Mouse (Mus musculus): ENCODE measurements around the gene Tfdp2. TPM values are rescaled to one million over a fixed set of nuclear protein-coding genes. Genes with fewer than 3 reads are reported as not detected.
"Not testable (repeated sequence)": the region's sequence is repeated elsewhere in the genome, so short reads cannot be mapped to it uniquely, and the experiment has no call there.

Gene Tfdp2
- polyA plus RNA-seq, 1 experiment = 59.5 TPM

GRCm38 (mm10) chr9:96163443-96163842, 32.6 kb upstream of the Tfdp2 start:
- no peaks in the 10 kb centered on the region for H3K9me3 ChIP-seq (replicated peaks; ENCODE audit: control insufficient read depth, insufficient read depth, low read length, poor library complexity, severe bottlenecking)
- H3K36me3 ChIP-seq (ENCODE audit: control insufficient read depth, insufficient read depth, low read length, poor library complexity, severe bottlenecking) = no peaks in the 10 kb centered on the region
- H3K4me3 ChIP-seq (ENCODE audit: low read depth, low read length) = no peak overlapping the region
- H3K9ac ChIP-seq (ENCODE audit: low read depth, poor library complexity, severe bottlenecking) = no peak overlapping the region
- H3K27me3 ChIP-seq (ENCODE audit: control insufficient read depth, insufficient read depth, low read length, poor library complexity, severe bottlenecking) = no peaks in the 10 kb centered on the region
- H3K4me1 ChIP-seq (ENCODE audit: control insufficient read depth, insufficient read depth, low read length) = peaks cover 7% of the 10 kb centered on the region
- TF ChIP-seq CTCF (IDR thresholded peaks at IDR 0.05; ENCODE audit: low read depth, low read length) = no peak
- no peak for TF ChIP-seq POLR2A (IDR thresholded peaks at IDR 0.05; ENCODE audit: insufficient read depth, low read length)
- no peak for TF ChIP-seq EP300 (IDR thresholded peaks at IDR 0.05; ENCODE audit: insufficient read depth, low read depth, low read length)
- no peak overlapping the region for H3K27ac ChIP-seq (ENCODE audit: insufficient read depth, low read length)

GRCm38 (mm10) chr9:96163983-96164382, 32.1 kb upstream of the Tfdp2 start:
- not testable (repeated sequence) for H3K27me3 ChIP-seq (ENCODE audit: control insufficient read depth, insufficient read depth, low read length, poor library complexity, severe bottlenecking); H3K36me3 ChIP-seq (ENCODE audit: control insufficient read depth, insufficient read depth, low read length, poor library complexity, severe bottlenecking); H3K9me3 ChIP-seq (replicated peaks; ENCODE audit: control insufficient read depth, insufficient read depth, low read length, poor library complexity, severe bottlenecking); H3K9ac ChIP-seq (ENCODE audit: low read depth, poor library complexity, severe bottlenecking); H3K4me1 ChIP-seq (ENCODE audit: control insufficient read depth, insufficient read depth, low read length); H3K27ac ChIP-seq (ENCODE audit: insufficient read depth, low read length)
- H3K4me3 ChIP-seq (ENCODE audit: low read depth, low read length) = peak overlapping the region; percentile 13; the same call in 1 of the 2 replicates

DNA sequence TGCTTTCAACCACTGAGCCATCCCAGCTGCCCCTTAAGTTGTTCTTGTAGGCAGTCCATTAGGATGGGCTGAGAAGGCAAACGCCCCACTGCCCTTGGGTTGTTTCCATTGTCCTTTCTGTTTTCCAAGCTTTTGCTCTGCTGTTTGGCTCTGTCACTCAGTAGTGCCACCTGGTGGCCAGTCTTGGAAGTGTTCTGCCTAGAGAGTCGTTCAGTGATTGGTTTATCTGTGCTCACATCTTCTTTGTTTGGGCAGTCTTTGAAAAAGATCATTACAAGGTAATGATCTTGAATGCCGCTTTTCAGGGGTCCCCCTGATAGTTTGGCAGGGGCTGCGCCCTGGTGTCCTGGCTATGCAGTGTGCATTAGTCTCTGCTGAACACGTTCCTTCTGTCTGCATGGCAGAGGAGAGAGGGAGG, 28.9 kb upstream of the Tfdp2 start:
- Histone ChIP-seq H3K9me3 (replicated peaks; ENCODE audit: control insufficient read depth, insufficient read depth, low read length, poor library complexity, severe bottlenecking) (no peaks in the 10 kb centered on the region), H3K27me3 (ENCODE audit: control insufficient read depth, insufficient read depth, low read length, poor library complexity, severe bottlenecking) (no peaks in the 10 kb centered on the region), H3K36me3 (ENCODE audit: control insufficient read depth, insufficient read depth, low read length, poor library complexity, severe bottlenecking) (peaks cover under 1% of the 10 kb centered on the region), H3K27ac (ENCODE audit: insufficient read depth, low read length) (peak overlapping the region; percentile 54; the same call in 1 of the 2 replicates), H3K4me3 (ENCODE audit: low read depth, low read length) (no peak overlapping the region), H3K9ac (ENCODE audit: low read depth, poor library complexity, severe bottlenecking) (no peak overlapping the region), H3K4me1 (ENCODE audit: control insufficient read depth, insufficient read depth, low read length) (peaks cover 3% of the 10 kb centered on the region)
- TF ChIP-seq POLR2A (IDR thresholded peaks at IDR 0.05; ENCODE audit: insufficient read depth, low read length) (no peak), CTCF (IDR thresholded peaks at IDR 0.05; ENCODE audit: low read depth, low read length) (peak; percentile 71)

DNA sequence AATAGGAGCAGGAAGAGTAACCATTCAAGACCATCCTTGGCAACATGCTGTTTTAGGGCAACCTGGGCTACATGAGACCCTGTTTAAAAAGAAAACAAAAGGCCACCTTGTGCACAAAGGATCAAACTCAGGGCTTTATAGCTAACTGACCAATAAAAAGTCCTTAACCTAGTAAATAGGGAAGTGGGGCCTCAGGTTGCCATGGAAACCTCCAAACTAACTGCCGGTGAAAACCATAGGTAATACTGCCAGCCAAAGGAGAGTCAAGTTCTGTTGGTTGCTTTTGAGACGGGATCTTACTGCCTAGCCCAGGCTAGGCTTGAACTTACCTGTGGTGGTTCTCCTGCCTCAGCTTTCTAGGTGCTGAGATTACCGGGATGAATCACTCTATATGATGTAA, 25.5 kb upstream of the Tfdp2 start:
- TF ChIP-seq POLR2A (IDR thresholded peaks at IDR 0.05; ENCODE audit: insufficient read depth, low read length) = no peak
- TF ChIP-seq EP300 (IDR thresholded peaks at IDR 0.05; ENCODE audit: insufficient read depth, low read depth, low read length) = no peak
- TF ChIP-seq CTCF (IDR thresholded peaks at IDR 0.05; ENCODE audit: low read depth, low read length) = no peak
- peaks cover 2% of the 10 kb centered on the region for H3K4me1 ChIP-seq (ENCODE audit: control insufficient read depth, insufficient read depth, low read length)
- no peak overlapping the region for H3K27ac ChIP-seq (ENCODE audit: insufficient read depth, low read length)
- H3K4me3 ChIP-seq (ENCODE audit: low read depth, low read length) = no peak overlapping the region
- no peaks in the 10 kb centered on the region for H3K9me3 ChIP-seq (replicated peaks; ENCODE audit: control insufficient read depth, insufficient read depth, low read length, poor library complexity, severe bottlenecking)
- H3K27me3 ChIP-seq (ENCODE audit: control insufficient read depth, insufficient read depth, low read length, poor library complexity, severe bottlenecking) = no peaks in the 10 kb centered on the region
- H3K36me3 ChIP-seq (ENCODE audit: control insufficient read depth, insufficient read depth, low read length, poor library complexity, severe bottlenecking) = peaks cover 7% of the 10 kb centered on the region
- H3K9ac ChIP-seq (ENCODE audit: low read depth, poor library complexity, severe bottlenecking) = no peak overlapping the region

GRCm38 (mm10) chr9:96184909-96185308, 11.2 kb upstream of the Tfdp2 start:
- H3K27me3 ChIP-seq (ENCODE audit: control insufficient read depth, insufficient read depth, low read length, poor library complexity, severe bottlenecking) = no peaks in the 10 kb centered on the region
- no peak overlapping the region for H3K9ac ChIP-seq (ENCODE audit: low read depth, poor library complexity, severe bottlenecking)
- no peaks in the 10 kb centered on the region for H3K9me3 ChIP-seq (replicated peaks; ENCODE audit: control insufficient read depth, insufficient read depth, low read length, poor library complexity, severe bottlenecking)
- no peak overlapping the region for H3K27ac ChIP-seq (ENCODE audit: insufficient read depth, low read length)
- no peaks in the 10 kb centered on the region for H3K4me1 ChIP-seq (ENCODE audit: control insufficient read depth, insufficient read depth, low read length)
- TF ChIP-seq POLR2A (IDR thresholded peaks at IDR 0.05; ENCODE audit: insufficient read depth, low read length) = no peak
- TF ChIP-seq EP300 (IDR thresholded peaks at IDR 0.05; ENCODE audit: insufficient read depth, low read depth, low read length) = no peak
- no peak for TF ChIP-seq CTCF (IDR thresholded peaks at IDR 0.05; ENCODE audit: low read depth, low read length)
- no peak overlapping the region for H3K4me3 ChIP-seq (ENCODE audit: low read depth, low read length)
- no peaks in the 10 kb centered on the region for H3K36me3 ChIP-seq (ENCODE audit: control insufficient read depth, insufficient read depth, low read length, poor library complexity, severe bottlenecking)

DNA sequence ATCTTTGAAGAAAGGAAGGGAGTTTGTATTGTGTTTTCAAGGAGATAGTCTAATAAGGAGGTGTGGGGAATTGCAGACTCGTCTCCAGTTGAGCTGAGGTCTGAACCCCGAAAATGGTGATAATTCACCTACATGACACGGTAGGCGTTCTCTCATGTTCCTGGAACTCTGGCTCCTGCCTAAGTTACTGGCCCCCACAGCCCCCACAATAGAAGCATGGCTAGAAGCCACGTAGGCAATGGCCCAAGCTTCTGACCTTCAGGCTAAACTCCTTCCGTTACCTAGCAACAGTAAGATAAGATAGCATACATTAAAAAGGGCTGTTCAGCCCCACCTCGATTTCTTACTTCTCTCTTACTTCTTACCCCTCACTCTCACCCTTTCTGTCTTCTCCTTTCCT, 9.4 kb upstream of the Tfdp2 start:
- no peak overlapping the region for H3K27ac ChIP-seq (ENCODE audit: insufficient read depth, low read length)
- no peaks in the 10 kb centered on the region for H3K27me3 ChIP-seq (ENCODE audit: control insufficient read depth, insufficient read depth, low read length, poor library complexity, severe bottlenecking)
- no peak overlapping the region for H3K4me3 ChIP-seq (ENCODE audit: low read depth, low read length)
- no peak overlapping the region for H3K9ac ChIP-seq (ENCODE audit: low read depth, poor library complexity, severe bottlenecking)
- H3K4me1 ChIP-seq (ENCODE audit: control insufficient read depth, insufficient read depth, low read length) = no peaks in the 10 kb centered on the region
- TF ChIP-seq EP300 (IDR thresholded peaks at IDR 0.05; ENCODE audit: insufficient read depth, low read depth, low read length) = no peak
- TF ChIP-seq POLR2A (IDR thresholded peaks at IDR 0.05; ENCODE audit: insufficient read depth, low read length) = no peak
- TF ChIP-seq CTCF (IDR thresholded peaks at IDR 0.05; ENCODE audit: low read depth, low read length) = no peak
- no peaks in the 10 kb centered on the region for H3K36me3 ChIP-seq (ENCODE audit: control insufficient read depth, insufficient read depth, low read length, poor library complexity, severe bottlenecking)
- no peaks in the 10 kb centered on the region for H3K9me3 ChIP-seq (replicated peaks; ENCODE audit: control insufficient read depth, insufficient read depth, low read length, poor library complexity, severe bottlenecking)

All from ES-Bruce4 (cell line).